Mouse (Mus musculus): Measurements from ENCODE around the gene Emc1. TPM values are rescaled to one million over a fixed set of nuclear protein-coding genes. Genes with fewer than 3 reads are reported as not detected.

Gene Emc1
- polyA plus RNA-seq, 2 experiments, result 12.6 to 33.7 TPM

DNA sequence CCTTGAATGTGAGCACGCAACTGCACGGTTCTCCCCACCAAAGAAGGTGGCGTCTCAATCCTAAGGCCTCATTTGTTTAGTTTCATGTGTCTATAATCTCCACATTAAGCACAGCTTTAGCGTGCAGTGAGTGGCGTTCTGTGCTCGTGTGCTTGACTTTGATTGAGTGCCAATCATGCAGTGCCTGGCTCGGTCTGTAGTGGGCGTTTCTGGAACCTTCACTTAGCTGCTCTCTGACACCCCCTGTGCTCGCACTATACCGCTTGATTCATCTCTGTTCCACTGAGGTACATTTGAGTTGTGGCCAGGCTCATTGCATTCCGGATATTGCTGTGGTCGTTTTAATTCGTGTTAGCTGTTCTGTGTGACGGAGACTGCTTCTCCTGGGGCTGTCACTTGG, 50.8 kb downstream of the Emc1 start:
- 85% methylated on average over 14 of the region's 14 CpGs for WGBS
- Histone ChIP-seq H3K27me3 (ENCODE audit: control insufficient read depth, insufficient read depth, low read length) (no peaks in the 10 kb centered on the region), H3K4me2 (replicated peaks; ENCODE audit: low read depth, low read length, severe bottlenecking) (no peak overlapping the region), H3K9ac (ENCODE audit: low read depth, low read length, severe bottlenecking) (no peak overlapping the region), H3K27ac (replicated peaks; ENCODE audit: low read depth, low read length) (no peak overlapping the region), H3K4me3 (replicated peaks; ENCODE audit: low read length) (no peak overlapping the region), H3K36me3 (ENCODE audit: control insufficient read depth, insufficient read depth, low read length) (peaks cover 97% of the 10 kb centered on the region), H3K9me3 (ENCODE audit: control insufficient read depth, low read length) (no peaks in the 10 kb centered on the region), H3K4me1 (ENCODE audit: control insufficient read depth, insufficient read depth, low read length) (no peaks in the 10 kb centered on the region)
- no peak for TF ChIP-seq POLR2A (IDR thresholded peaks at IDR 0.05; ENCODE audit: borderline replicate concordance, extremely low read depth, insufficient read depth, insufficient read length)
- DNase-seq (ENCODE audit: low spot score) (no peak), ATAC-seq (ENCODE audit: low FRiP score, low read depth) (no peak)

DNA sequence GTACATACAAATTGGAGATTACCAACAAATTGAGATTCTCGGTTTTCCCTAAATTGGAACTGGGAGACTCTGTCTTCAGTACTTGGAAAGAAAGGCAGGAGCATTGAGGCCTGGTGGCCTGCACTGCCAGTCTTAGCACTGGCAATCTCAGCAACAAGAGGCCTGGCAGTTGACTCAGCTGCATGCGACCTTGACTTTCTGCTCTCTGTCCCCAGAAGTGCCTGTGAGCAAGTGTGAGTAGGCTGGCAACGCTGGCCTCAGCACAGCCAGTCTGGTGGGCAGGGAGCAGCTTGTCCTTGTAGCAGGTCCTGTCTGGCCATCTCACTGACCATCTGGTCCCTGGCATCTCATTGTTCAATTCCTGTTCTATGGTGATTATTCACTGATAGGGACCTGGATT, 59.0 kb downstream of the Emc1 start:
- ATAC-seq (ENCODE audit: low FRiP score, low read depth) (no peak), DNase-seq (ENCODE audit: low spot score) (no peak)
- Histone ChIP-seq H3K9me3 (ENCODE audit: control insufficient read depth, low read length) (no peaks in the 10 kb centered on the region), H3K27me3 (ENCODE audit: control insufficient read depth, insufficient read depth, low read length) (no peaks in the 10 kb centered on the region), H3K4me2 (replicated peaks; ENCODE audit: low read depth, low read length, severe bottlenecking) (no peak overlapping the region), H3K4me3 (replicated peaks; ENCODE audit: low read length) (no peak overlapping the region), H3K9ac (ENCODE audit: low read depth, low read length, severe bottlenecking) (no peak overlapping the region), H3K27ac (replicated peaks; ENCODE audit: low read depth, low read length) (no peak overlapping the region), H3K4me1 (ENCODE audit: control insufficient read depth, insufficient read depth, low read length) (no peaks in the 10 kb centered on the region), H3K36me3 (ENCODE audit: control insufficient read depth, insufficient read depth, low read length) (peaks cover 98% of the 10 kb centered on the region)
- WGBS, result 93% methylated on average over 3 of the region's 3 CpGs
- no peak for TF ChIP-seq POLR2A (IDR thresholded peaks at IDR 0.05; ENCODE audit: borderline replicate concordance, extremely low read depth, insufficient read depth, insufficient read length)

DNA sequence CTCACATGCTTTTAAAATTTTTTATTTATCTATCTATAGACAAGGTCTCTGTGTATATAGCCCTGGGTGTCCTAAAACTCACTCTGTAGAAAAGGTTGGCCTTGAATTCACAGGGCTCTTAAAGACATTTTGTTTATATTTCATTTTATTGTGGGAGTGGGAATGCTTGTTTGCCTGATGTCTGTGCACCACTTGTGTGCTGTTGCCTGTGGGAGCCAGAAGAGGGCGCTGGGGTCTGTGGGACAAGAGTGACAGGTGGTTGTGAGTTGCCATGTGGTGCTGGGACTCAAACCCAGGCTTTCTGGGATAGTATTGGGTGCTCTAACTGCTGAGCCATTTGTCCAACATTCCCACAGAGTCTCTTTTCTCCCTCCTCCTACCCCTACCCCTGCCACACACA, 65.5 kb downstream of the Emc1 start:
- Histone ChIP-seq H3K27ac (replicated peaks; ENCODE audit: low read depth, low read length) (no peak overlapping the region), H3K4me2 (replicated peaks; ENCODE audit: low read depth, low read length, severe bottlenecking) (no peak overlapping the region), H3K27me3 (ENCODE audit: control insufficient read depth, insufficient read depth, low read length) (no peaks in the 10 kb centered on the region), H3K9ac (ENCODE audit: low read depth, low read length, severe bottlenecking) (no peak overlapping the region), H3K9me3 (ENCODE audit: control insufficient read depth, low read length) (no peaks in the 10 kb centered on the region), H3K36me3 (ENCODE audit: control insufficient read depth, insufficient read depth, low read length) (peaks cover 98% of the 10 kb centered on the region), H3K4me3 (replicated peaks; ENCODE audit: low read length) (no peak overlapping the region), H3K4me1 (ENCODE audit: control insufficient read depth, insufficient read depth, low read length) (no peaks in the 10 kb centered on the region)
- no peak for TF ChIP-seq POLR2A (IDR thresholded peaks at IDR 0.05; ENCODE audit: borderline replicate concordance, extremely low read depth, insufficient read depth, insufficient read length)
- no peak for ATAC-seq (ENCODE audit: low FRiP score, low read depth)
- no peak for DNase-seq (ENCODE audit: low spot score)
- 78% methylated on average over 1 of the region's 1 CpGs for WGBS

DNA sequence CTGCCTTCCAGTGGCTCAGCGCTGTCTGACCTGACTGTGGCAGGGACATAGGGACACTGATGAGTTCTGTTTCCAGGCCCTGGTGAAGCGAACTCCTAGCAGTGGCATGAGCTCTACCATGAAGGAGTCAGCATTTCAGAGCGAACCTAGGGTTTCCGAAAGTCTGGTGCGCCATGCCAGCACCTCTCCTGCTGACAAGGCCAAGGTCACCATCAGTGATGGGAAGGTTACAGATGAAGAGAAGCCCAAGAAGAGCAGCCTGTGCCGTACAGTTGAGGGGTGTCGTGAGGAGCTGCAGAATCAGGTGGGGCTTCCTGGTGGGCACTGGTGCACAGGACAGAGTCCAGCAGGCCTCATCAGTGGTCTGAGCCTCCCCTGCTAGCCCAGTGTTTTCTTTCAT, 69.2 kb downstream of the Emc1 start:
- ATAC-seq (ENCODE audit: low FRiP score, low read depth) (no peak), DNase-seq (ENCODE audit: low spot score) (no peak)
- H3K9me3 ChIP-seq (ENCODE audit: control insufficient read depth, low read length), result no peaks in the 10 kb centered on the region
- H3K4me1 ChIP-seq (ENCODE audit: control insufficient read depth, insufficient read depth, low read length), result no peaks in the 10 kb centered on the region
- no peak overlapping the region for H3K4me2 ChIP-seq (replicated peaks; ENCODE audit: low read depth, low read length, severe bottlenecking)
- peaks cover 99% of the 10 kb centered on the region for H3K36me3 ChIP-seq (ENCODE audit: control insufficient read depth, insufficient read depth, low read length)
- no peak for TF ChIP-seq POLR2A (IDR thresholded peaks at IDR 0.05; ENCODE audit: borderline replicate concordance, extremely low read depth, insufficient read depth, insufficient read length)
- WGBS, result 94% methylated on average over 7 of the region's 7 CpGs
- no peak overlapping the region for H3K4me3 ChIP-seq (replicated peaks; ENCODE audit: low read length)
- H3K9ac ChIP-seq (ENCODE audit: low read depth, low read length, severe bottlenecking), result no peak overlapping the region
- no peaks in the 10 kb centered on the region for H3K27me3 ChIP-seq (ENCODE audit: control insufficient read depth, insufficient read depth, low read length)
- H3K27ac ChIP-seq (replicated peaks; ENCODE audit: low read depth, low read length), result no peak overlapping the region

DNA sequence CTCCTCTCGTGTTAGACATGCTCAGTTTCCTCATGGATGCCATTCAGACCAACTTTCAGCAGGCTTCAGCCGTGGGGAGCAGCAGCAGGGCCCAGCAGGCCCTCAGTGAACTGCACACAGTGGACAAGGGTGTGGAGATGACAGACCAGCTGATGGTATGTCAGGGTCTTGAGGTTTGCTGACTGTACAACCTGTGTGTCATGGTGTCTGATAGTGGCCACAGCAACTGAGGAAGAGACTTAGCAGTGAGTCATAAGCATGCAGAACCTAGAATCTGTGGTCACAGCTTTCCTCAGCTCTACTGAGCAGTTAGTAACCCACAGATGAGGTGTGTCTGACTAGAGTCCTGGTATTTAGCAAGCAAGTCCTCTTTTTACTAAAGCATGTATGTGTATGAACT, 70.0 kb downstream of the Emc1 start:
- no peak for ATAC-seq (ENCODE audit: low FRiP score, low read depth)
- Histone ChIP-seq H3K36me3 (ENCODE audit: control insufficient read depth, insufficient read depth, low read length) (peaks cover 99% of the 10 kb centered on the region), H3K4me3 (replicated peaks; ENCODE audit: low read length) (no peak overlapping the region), H3K4me2 (replicated peaks; ENCODE audit: low read depth, low read length, severe bottlenecking) (no peak overlapping the region), H3K27ac (replicated peaks; ENCODE audit: low read depth, low read length) (no peak overlapping the region), H3K9me3 (ENCODE audit: control insufficient read depth, low read length) (no peaks in the 10 kb centered on the region), H3K9ac (ENCODE audit: low read depth, low read length, severe bottlenecking) (no peak overlapping the region), H3K4me1 (ENCODE audit: control insufficient read depth, insufficient read depth, low read length) (no peaks in the 10 kb centered on the region), H3K27me3 (ENCODE audit: control insufficient read depth, insufficient read depth, low read length) (no peaks in the 10 kb centered on the region)
- no peak for DNase-seq (ENCODE audit: low spot score)
- no peak for TF ChIP-seq POLR2A (IDR thresholded peaks at IDR 0.05; ENCODE audit: borderline replicate concordance, extremely low read depth, insufficient read depth, insufficient read length)
- 89% methylated on average over 2 of the region's 2 CpGs for WGBS

DNA sequence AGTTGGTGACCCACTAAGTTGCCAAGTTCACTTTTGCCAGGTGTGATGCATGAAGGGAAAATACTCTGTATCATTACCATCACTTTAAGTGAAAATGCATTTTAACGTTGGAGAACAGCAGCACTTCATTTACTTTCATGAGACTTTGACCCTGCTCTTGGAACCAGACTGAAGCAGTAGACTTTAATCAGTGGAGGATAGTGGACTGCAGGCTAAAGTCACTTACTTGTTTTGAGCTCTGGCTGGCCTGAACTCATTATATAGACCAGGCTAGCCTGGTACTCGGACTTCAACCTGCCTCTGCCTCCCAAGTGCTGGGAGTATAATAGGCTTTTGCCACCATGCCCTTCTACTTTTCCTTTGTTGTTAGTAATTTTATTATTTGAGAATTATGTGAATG, 70.9 kb downstream of the Emc1 start:
- DNase-seq (ENCODE audit: low spot score), result no peak
- WGBS, result 78% methylated on average over 2 of the region's 2 CpGs
- Histone ChIP-seq H3K27me3 (ENCODE audit: control insufficient read depth, insufficient read depth, low read length) (no peaks in the 10 kb centered on the region), H3K36me3 (ENCODE audit: control insufficient read depth, insufficient read depth, low read length) (peaks cover 99% of the 10 kb centered on the region), H3K4me1 (ENCODE audit: control insufficient read depth, insufficient read depth, low read length) (no peaks in the 10 kb centered on the region), H3K9ac (ENCODE audit: low read depth, low read length, severe bottlenecking) (no peak overlapping the region), H3K4me3 (replicated peaks; ENCODE audit: low read length) (no peak overlapping the region), H3K9me3 (ENCODE audit: control insufficient read depth, low read length) (no peaks in the 10 kb centered on the region), H3K27ac (replicated peaks; ENCODE audit: low read depth, low read length) (no peak overlapping the region), H3K4me2 (replicated peaks; ENCODE audit: low read depth, low read length, severe bottlenecking) (no peak overlapping the region)
- TF ChIP-seq POLR2A (IDR thresholded peaks at IDR 0.05; ENCODE audit: borderline replicate concordance, extremely low read depth, insufficient read depth, insufficient read length), result no peak
- no peak for ATAC-seq (ENCODE audit: low FRiP score, low read depth)

Small RNA genes within 50 kb of the gene (microRNA-seq; reads per million reads assigned to microRNA genes)
- gene Gm24245 (not detected), gene Gm25732 (not detected)

Other genes starting within 250 kb of the Emc1 start
- 122 and 178 TPM in 2 replicates for gene Minos1, start 221.5 kb upstream of the Emc1 start, polyA plus RNA-seq (2012; rRNA removed)
- gene Minos1, start 221.5 kb upstream of the Emc1 start, polyA plus RNA-seq (2014; fragmentation: Nextera tagmentation; extraction: Ambion mirVana), result 460 and 510 TPM in 2 replicates
- 177 and 198 TPM in 2 replicates for gene Capzb, start 159.7 kb upstream of the Emc1 start, polyA plus RNA-seq (2012; rRNA removed)
- gene Capzb, start 159.7 kb upstream of the Emc1 start, polyA plus RNA-seq (2014; fragmentation: Nextera tagmentation; extraction: Ambion mirVana), result 284 TPM in 2 replicates
- 20.7 and 30.7 TPM in 2 replicates for gene Pqlc2, start 41.9 kb upstream of the Emc1 start, polyA plus RNA-seq (2012; rRNA removed)
- 12.9 and 15.4 TPM in 2 replicates for gene Pqlc2, start 41.9 kb upstream of the Emc1 start, polyA plus RNA-seq (2014; fragmentation: Nextera tagmentation; extraction: Ambion mirVana)
- 28.5 and 38.8 TPM in 2 replicates for gene Akr7a5, start 41.8 kb upstream of the Emc1 start, polyA plus RNA-seq (2012; rRNA removed)
- gene Akr7a5, start 41.8 kb upstream of the Emc1 start, polyA plus RNA-seq (2014; fragmentation: Nextera tagmentation; extraction: Ambion mirVana), result 84.8 and 98.0 TPM in 2 replicates
- gene Mrto4, start within 50 bp of the Emc1 start, polyA plus RNA-seq (2012; rRNA removed), result 59.0 and 66.7 TPM in 2 replicates
- gene Mrto4, start within 50 bp of the Emc1 start, polyA plus RNA-seq (2014; fragmentation: Nextera tagmentation; extraction: Ambion mirVana), result 92.1 and 106 TPM in 2 replicates
- 159 and 188 TPM in 2 replicates for gene Ubr4, start within 50 bp of the Emc1 start, polyA plus RNA-seq (2012; rRNA removed)
- 86.6 and 89.3 TPM in 2 replicates for gene Ubr4, start within 50 bp of the Emc1 start, polyA plus RNA-seq (2014; fragmentation: Nextera tagmentation; extraction: Ambion mirVana)
- 8.8 and 9.9 TPM in 2 replicates for gene Iffo2, start 178.0 kb downstream of the Emc1 start, polyA plus RNA-seq (2012; rRNA removed)
- 5.8 and 5.9 TPM in 2 replicates for gene Iffo2, start 178.0 kb downstream of the Emc1 start, polyA plus RNA-seq (2014; fragmentation: Nextera tagmentation; extraction: Ambion mirVana)